Comparison of ENCODE assay signal across 9 mouse cellular contexts in genomic region chr12:27139683-27140334, GRCm38 (mm10).
DNase-seq lines count a peak whose midpoint lies in the region; ATAC-seq and TF ChIP-seq lines count a peak whose summit lies in the region.
"Had no signal": no experiment of that assay in that cellular context is flagged by ENCODE, and none has a peak within 500 bp of the region (broad histone marks: within the 10 kb centered on the region; RNA-seq: fewer than 3 reads in every experiment).

No protein-coding gene starts in this region.

- ATAC-seq in kidney, postnatal 0 days (replicated peaks; ENCODE audit: low FRiP score, low read depth): no peak; the same call in 1 of the 2 replicates
- no peak for ATAC-seq in embryonic facial prominence, embryonic 12.5 days (ENCODE audit: insufficient number of reproducible peaks, insufficient read depth, low FRiP score, low TSS enrichment)
- ATAC-seq in intestine, embryonic 15.5 days: peak; percentile 28; the same call in 1 of the 2 replicates
- ATAC-seq in neural tube, embryonic 14.5 days (ENCODE audit: low read depth): peak; percentile 79

- H3K4me3 ChIP-seq in kidney, postnatal 0 days (replicated peaks; ENCODE audit: low read depth, low read length): no peak overlapping the region
- no peak overlapping the region for H3K4me3 ChIP-seq in embryonic facial prominence, embryonic 12.5 days
- H3K4me3 ChIP-seq in intestine, embryonic 15.5 days (replicated peaks): no peak overlapping the region
- no peak overlapping the region for H3K4me3 ChIP-seq in neural tube, embryonic 14.5 days (ENCODE audit: low read depth, low read length)
- H3K4me3 ChIP-seq in layer of hippocampus, adult 2 months: no peak overlapping the region

- no peaks in the 10 kb centered on the region for H3K36me3 ChIP-seq in kidney, postnatal 0 days (ENCODE audit: insufficient read depth, low read length)
- H3K36me3 ChIP-seq in embryonic facial prominence, embryonic 12.5 days: no peaks in the 10 kb centered on the region
- H3K36me3 ChIP-seq in intestine, embryonic 15.5 days: no peaks in the 10 kb centered on the region
- H3K36me3 ChIP-seq in neural tube, embryonic 14.5 days (ENCODE audit: control insufficient read depth, insufficient read depth, low read length): no peaks in the 10 kb centered on the region

- no peak overlapping the region for H3K27ac ChIP-seq in kidney, postnatal 0 days
- peak overlapping the region; percentile 92 for H3K27ac ChIP-seq in embryonic facial prominence, embryonic 12.5 days
- 0 out of 2 replicates have a peak overlapping the region, but pooled peaks have one; percentile 22 for H3K27ac ChIP-seq in intestine, embryonic 15.5 days
- peak overlapping the region; percentile 88 for H3K27ac ChIP-seq in neural tube, embryonic 14.5 days (ENCODE audit: low read depth, low read length)
- no peak overlapping the region for H3K27ac ChIP-seq in layer of hippocampus, adult 2 months

- 35% methylated on average over 12 of the region's 13 CpGs for WGBS in kidney, postnatal 0 days
- WGBS in embryonic facial prominence, embryonic 12.5 days: 24% methylated on average over 11 of the region's 13 CpGs
- 48% methylated on average over 13 of the region's 13 CpGs for WGBS in intestine, embryonic 15.5 days
- 7% methylated on average over 13 of the region's 13 CpGs for WGBS in neural tube, embryonic 14.5 days

- intact Hi-C loops in gastrocnemius, postnatal 14 days (cut with DNase I; ENCODE audit: low total_unique reads): no loop called here

- no peak overlapping the region for H3K9ac ChIP-seq in kidney, postnatal 0 days (ENCODE audit: low read depth, low read length)
- no peak overlapping the region for H3K9ac ChIP-seq in embryonic facial prominence, embryonic 12.5 days
- H3K9ac ChIP-seq in intestine, embryonic 15.5 days: no peak overlapping the region
- H3K9ac ChIP-seq in neural tube, embryonic 14.5 days (replicated peaks; ENCODE audit: low read depth, low read length): peak overlapping the region; percentile 28; the same call in 1 of the 2 replicates

- H3K9me3 ChIP-seq in kidney, postnatal 0 days (replicated peaks; ENCODE audit: low read length): no peaks in the 10 kb centered on the region
- no peaks in the 10 kb centered on the region for H3K9me3 ChIP-seq in embryonic facial prominence, embryonic 12.5 days
- H3K9me3 ChIP-seq in intestine, embryonic 15.5 days: no peaks in the 10 kb centered on the region
- H3K9me3 ChIP-seq in neural tube, embryonic 14.5 days (ENCODE audit: control insufficient read depth, low read length): no peaks in the 10 kb centered on the region

- no peak overlapping the region for H3K4me2 ChIP-seq in kidney, postnatal 0 days (ENCODE audit: low read length)
- peak overlapping the region; percentile 21; the same call in 1 of the 2 replicates for H3K4me2 ChIP-seq in embryonic facial prominence, embryonic 12.5 days (replicated peaks)
- H3K4me2 ChIP-seq in intestine, embryonic 15.5 days (replicated peaks): no peak overlapping the region
- no peak overlapping the region; the same call in 1 of the 2 replicates for H3K4me2 ChIP-seq in neural tube, embryonic 14.5 days (ENCODE audit: low read depth, low read length)

- no peak for TF ChIP-seq CTCF in kidney, postnatal 0 days (IDR thresholded peaks at IDR 0.05; ENCODE audit: low read depth)
- no peak for TF ChIP-seq CTCF in layer of hippocampus, adult 2 months (conservative IDR thresholded peaks at IDR 0.05)

- no peaks in the 10 kb centered on the region for H3K27me3 ChIP-seq in kidney, postnatal 0 days (ENCODE audit: insufficient read depth, low read length)
- H3K27me3 ChIP-seq in embryonic facial prominence, embryonic 12.5 days: no peaks in the 10 kb centered on the region
- no peaks in the 10 kb centered on the region for H3K27me3 ChIP-seq in intestine, embryonic 15.5 days (replicated peaks)
- no peaks in the 10 kb centered on the region for H3K27me3 ChIP-seq in neural tube, embryonic 14.5 days (ENCODE audit: control insufficient read depth, insufficient read depth, low read length)

- H3K4me1 ChIP-seq in kidney, postnatal 0 days (replicated peaks; ENCODE audit: insufficient read depth, low read length): 0 out of 2 replicates have a peak, but pooled peaks cover 9% of the 10 kb centered on the region
- H3K4me1 ChIP-seq in embryonic facial prominence, embryonic 12.5 days: peaks cover 57% of the 10 kb centered on the region
- peaks cover 17% of the 10 kb centered on the region for H3K4me1 ChIP-seq in intestine, embryonic 15.5 days (replicated peaks)
- H3K4me1 ChIP-seq in neural tube, embryonic 14.5 days (ENCODE audit: control insufficient read depth, insufficient read depth, low read length): peaks cover 32% of the 10 kb centered on the region

- peak; percentile 49 for DNase-seq in kidney, postnatal 0 days (ENCODE audit: low spot score)
- no peak for DNase-seq in kidney, postnatal 25 days
- no peak for DNase-seq in gastrocnemius, postnatal 14 days
- no peak for DNase-seq in layer of hippocampus, adult 2 months (ENCODE audit: low spot score in 2 of 2)
- no peak for DNase-seq in adrenal gland, postnatal 14 days
- DNase-seq: kidney, postnatal 36 days had no signal

Comparison
In these comparisons a context has a peak if more than half of its experiments do, and no peak if none do; other contexts are left out.
1. ATAC-seq: peak in intestine, embryonic 15.5 days (single experiment) and neural tube, embryonic 14.5 days (single experiment); none in kidney, postnatal 0 days (single experiment) and embryonic facial prominence, embryonic 12.5 days (single experiment).
2. H3K27ac ChIP-seq: peak in embryonic facial prominence, embryonic 12.5 days (single experiment), intestine, embryonic 15.5 days (single experiment) and neural tube, embryonic 14.5 days (single experiment); none in kidney, postnatal 0 days (single experiment) and layer of hippocampus, adult 2 months (single experiment).